Mouse (Mus musculus): ENCODE measurements around the gene Gpx6. TPM values are rescaled to one million over a fixed set of nuclear protein-coding genes. Genes with fewer than 3 reads are reported as not detected.

Gpx6 gene
- polyA plus RNA-seq, 1 experiment, result 120 TPM

DNA sequence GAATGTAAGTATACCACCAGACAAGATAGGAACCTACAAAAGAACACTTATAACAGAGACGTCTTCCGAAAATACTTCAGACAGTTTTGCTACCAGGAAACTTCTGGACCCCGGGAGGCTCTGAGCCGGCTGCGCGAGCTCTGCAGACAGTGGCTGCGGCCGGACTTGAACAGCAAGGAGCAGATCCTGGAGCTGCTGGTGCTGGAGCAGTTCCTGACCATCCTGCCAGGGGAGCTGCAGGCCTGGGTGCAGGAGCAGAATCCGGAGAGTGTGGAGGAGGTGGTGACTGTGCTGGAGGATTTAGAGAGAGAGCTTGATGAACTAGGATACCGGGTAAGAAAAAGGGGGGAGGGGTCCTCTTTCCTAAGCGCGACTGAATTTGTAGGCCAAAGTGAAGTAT, 51.8 kb downstream of the Gpx6 start:
- H3K27me3 ChIP-seq (ENCODE audit: control insufficient read depth, insufficient read depth, low read length), result no peaks in the 10 kb centered on the region
- H3K4me1 ChIP-seq (ENCODE audit: control insufficient read depth, insufficient read depth, low read length), result peaks cover 3% of the 10 kb centered on the region; the same call in 1 of the 2 replicates
- H3K36me3 ChIP-seq (ENCODE audit: control insufficient read depth, insufficient read depth, low read length), result no peaks in the 10 kb centered on the region
- H3K4me3 ChIP-seq (ENCODE audit: control insufficient read depth, low read depth, low read length), result peak overlapping the region; percentile 55
- no peak for TF ChIP-seq CTCF (IDR thresholded peaks at IDR 0.05; ENCODE audit: control insufficient read depth, insufficient read depth, insufficient replicate concordance, low read depth, low read length)
- no peak for TF ChIP-seq POLR2A (IDR thresholded peaks at IDR 0.05; ENCODE audit: control insufficient read depth, low read depth, low read length)
- no peak overlapping the region for H3K27ac ChIP-seq (ENCODE audit: control insufficient read depth, insufficient read depth, low read depth, low read length)

DNA sequence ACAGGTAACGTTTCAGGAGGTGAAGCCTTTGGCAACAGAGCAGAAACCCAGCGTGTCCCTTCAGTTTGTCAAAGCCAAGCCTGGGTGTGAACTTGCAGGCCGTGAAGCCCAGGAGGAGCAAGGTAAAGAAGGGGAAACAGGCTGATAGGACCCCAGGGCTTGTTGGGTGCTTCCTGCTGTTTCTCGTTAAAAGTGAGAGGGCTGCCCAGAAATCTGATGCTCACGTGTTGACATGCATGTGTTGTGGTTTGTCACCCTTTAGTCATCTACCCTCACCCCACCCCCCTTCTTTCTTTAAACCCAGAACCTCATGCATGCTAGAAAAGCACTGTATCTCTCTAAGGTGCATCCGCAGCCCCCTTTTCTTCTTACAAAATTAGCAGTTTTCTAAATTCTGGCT, 54.7 kb downstream of the Gpx6 start:
- Histone ChIP-seq H3K4me1 (ENCODE audit: control insufficient read depth, insufficient read depth, low read length) (peaks cover 3% of the 10 kb centered on the region; the same call in 1 of the 2 replicates), H3K27ac (ENCODE audit: control insufficient read depth, insufficient read depth, low read depth, low read length) (no peak overlapping the region), H3K4me3 (ENCODE audit: control insufficient read depth, low read depth, low read length) (no peak overlapping the region), H3K27me3 (ENCODE audit: control insufficient read depth, insufficient read depth, low read length) (no peaks in the 10 kb centered on the region), H3K36me3 (ENCODE audit: control insufficient read depth, insufficient read depth, low read length) (no peaks in the 10 kb centered on the region; the same call in 1 of the 2 replicates)
- TF ChIP-seq POLR2A (IDR thresholded peaks at IDR 0.05; ENCODE audit: control insufficient read depth, low read depth, low read length), result no peak
- TF ChIP-seq CTCF (IDR thresholded peaks at IDR 0.05; ENCODE audit: control insufficient read depth, insufficient read depth, insufficient replicate concordance, low read depth, low read length), result no peak

Other genes starting within 250 kb of the Gpx6 start
- not detected in 2 replicates for gene Olfr1370, start 237.2 kb upstream of the Gpx6 start, polyA plus RNA-seq (2012; rRNA removed)
- gene Olfr1369-ps1, start 200.6 kb upstream of the Gpx6 start, polyA plus RNA-seq (2012; rRNA removed), result not detected in 2 replicates
- not detected in 2 replicates for gene Olfr263, start 182.5 kb upstream of the Gpx6 start, polyA plus RNA-seq (2012; rRNA removed)
- 0.10 TPM in 1 of 2 replicates, not detected in the other for gene Olfr1368, start 166.3 kb upstream of the Gpx6 start, polyA plus RNA-seq (2012; rRNA removed)
- 142 and 149 TPM in 2 replicates for gene Trim27, start 132.7 kb upstream of the Gpx6 start, polyA plus RNA-seq (2012; rRNA removed)
- gene Gpx5, start 19.4 kb upstream of the Gpx6 start, polyA plus RNA-seq (2012; rRNA removed), result 0.63 TPM in 1 of 2 replicates, not detected in the other
- not detected in 2 replicates for gene Olfr1367, start 34.8 kb downstream of the Gpx6 start, polyA plus RNA-seq (2012; rRNA removed)
- 14.6 and 15.3 TPM in 2 replicates for gene Zscan12, start 50.7 kb downstream of the Gpx6 start, polyA plus RNA-seq (2012; rRNA removed)
- gene Zkscan3, start 90.6 kb downstream of the Gpx6 start, polyA plus RNA-seq (2012; rRNA removed), result 9.3 and 10.2 TPM in 2 replicates
- 5.2 and 5.5 TPM in 2 replicates for gene Pgbd1, start 128.9 kb downstream of the Gpx6 start, polyA plus RNA-seq (2012; rRNA removed)
- gene Zscan26, start 141.6 kb downstream of the Gpx6 start, polyA plus RNA-seq (2012; rRNA removed), result 4.9 and 5.2 TPM in 2 replicates
- 32.4 and 38.1 TPM in 2 replicates for gene Nkapl, start 156.4 kb downstream of the Gpx6 start, polyA plus RNA-seq (2012; rRNA removed)
- gene Zkscan4, start 166.8 kb downstream of the Gpx6 start, polyA plus RNA-seq (2012; rRNA removed), result 0.18 and 0.23 TPM in 2 replicates
- not detected in 2 replicates for gene Gm10065, start 167.3 kb downstream of the Gpx6 start, polyA plus RNA-seq (2012; rRNA removed)
- gene AK157302, start 183.1 kb downstream of the Gpx6 start, polyA plus RNA-seq (2012; rRNA removed), result 2.8 and 3.2 TPM in 2 replicates
- gene Gm11273, start 189.3 kb downstream of the Gpx6 start, polyA plus RNA-seq (2012; rRNA removed), result 6.4 and 6.6 TPM in 2 replicates
- gene Zkscan8, start 219.0 kb downstream of the Gpx6 start, polyA plus RNA-seq (2012; rRNA removed), result 1.3 and 1.7 TPM in 2 replicates
- not detected in 2 replicates for gene Olfr1366, start 230.7 kb downstream of the Gpx6 start, polyA plus RNA-seq (2012; rRNA removed)
- not detected in 2 replicates for gene Olfr1535, start 247.8 kb downstream of the Gpx6 start, polyA plus RNA-seq (2012; rRNA removed)

All from testis, adult 2 months (tissue).